Mouse (Mus musculus): ENCODE measurements around the gene Hsd3b6. TPM values are rescaled to one million over a fixed set of nuclear protein-coding genes. Genes with fewer than 3 reads are reported as not detected.
"Not testable (repeated sequence)": the region's sequence is repeated elsewhere in the genome, so short reads cannot be mapped to it uniquely, and the experiment has no call there.

Hsd3b6 gene
- polyA plus RNA-seq, 1 experiment from 2014 or later, result 122 TPM

DNA sequence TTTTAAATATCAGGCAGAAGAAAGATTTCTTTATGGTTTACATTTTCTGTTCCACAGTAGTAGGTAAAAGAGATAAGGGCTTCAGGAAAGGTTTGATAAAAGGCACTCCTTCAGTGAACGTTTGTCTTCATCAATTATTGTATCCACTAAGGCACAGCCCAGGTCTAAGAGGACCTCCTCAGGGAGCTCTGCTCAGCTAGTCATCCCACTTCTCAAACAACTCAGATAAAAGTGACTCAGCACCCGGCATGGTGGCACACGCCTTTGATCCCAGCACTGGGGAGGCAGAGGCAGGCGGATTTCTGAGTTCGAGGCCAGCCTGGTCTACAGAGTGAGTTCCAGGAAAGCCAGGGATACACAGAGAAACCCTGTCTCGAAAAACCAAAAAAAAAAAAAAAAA, 1.6 kb downstream of the Hsd3b6 start:
- not testable (repeated sequence) for H3K4me1 ChIP-seq; H3K4me3 ChIP-seq; H3K36me3 ChIP-seq; H3K27ac ChIP-seq (replicated peaks); H3K27me3 ChIP-seq (replicated peaks); H3K9me3 ChIP-seq; H3K4me2 ChIP-seq; H3K9ac ChIP-seq
- ATAC-seq (ENCODE audit: extremely low read depth, insufficient number of reproducible peaks, low FRiP score, low TSS enrichment), result peak; percentile 80
- 65% methylated on average over 6 of the region's 6 CpGs for WGBS

DNA sequence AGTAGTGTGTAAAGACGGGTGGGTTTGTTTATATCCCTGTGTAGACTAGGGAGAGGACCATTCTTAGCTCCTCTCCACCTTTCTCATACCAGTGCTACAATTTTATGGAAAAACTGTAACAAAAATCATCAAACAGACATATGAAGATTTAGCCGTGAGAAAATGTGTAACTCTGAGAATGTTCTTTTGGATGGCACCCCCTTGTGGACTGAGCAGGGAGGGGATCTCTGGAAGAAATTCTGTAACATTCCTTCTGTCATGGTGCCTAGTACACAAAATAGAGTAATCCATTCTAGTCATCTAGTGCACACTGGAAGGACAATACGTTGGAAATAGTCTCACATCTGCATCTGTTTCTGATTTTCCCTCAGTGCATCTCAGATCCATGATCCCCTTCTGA, 9.2 kb downstream of the Hsd3b6 start:
- H3K4me1 ChIP-seq, result peaks cover 13% of the 10 kb centered on the region
- not testable (repeated sequence) for H3K27me3 ChIP-seq (replicated peaks); H3K4me3 ChIP-seq; H3K36me3 ChIP-seq; H3K9ac ChIP-seq; ATAC-seq (ENCODE audit: extremely low read depth, insufficient number of reproducible peaks, low FRiP score, low TSS enrichment); H3K27ac ChIP-seq (replicated peaks); H3K4me2 ChIP-seq; H3K9me3 ChIP-seq
- WGBS, result 51% methylated on average over 3 of the region's 3 CpGs

DNA sequence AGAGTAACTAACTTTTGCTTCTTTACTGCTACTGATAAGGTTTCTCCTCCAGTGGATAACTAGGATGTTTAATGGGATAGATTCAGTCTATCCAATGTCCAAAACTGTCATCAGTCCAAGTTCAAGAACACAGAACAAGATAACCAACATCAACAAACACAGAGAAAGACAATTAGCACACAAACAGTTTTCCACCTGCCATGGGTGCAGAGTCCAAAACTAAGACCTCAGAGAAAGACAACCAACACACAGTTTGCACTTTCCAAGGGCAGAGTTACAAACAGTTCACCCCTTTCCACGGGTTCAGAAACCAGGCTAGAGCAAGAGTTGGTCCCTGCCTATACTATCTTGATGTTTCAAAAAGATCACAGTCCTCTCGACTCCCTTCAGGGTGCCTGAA, 27.7 kb downstream of the Hsd3b6 start:
- Histone ChIP-seq H3K27me3 (replicated peaks) (no peaks in the 10 kb centered on the region), H3K9me3 (no peaks in the 10 kb centered on the region), H3K9ac (no peak overlapping the region), H3K4me2 (no peak overlapping the region), H3K4me1 (no peaks in the 10 kb centered on the region), H3K36me3 (no peaks in the 10 kb centered on the region), H3K27ac (replicated peaks) (no peak overlapping the region), H3K4me3 (no peak overlapping the region)
- WGBS, result 58% methylated on average over 2 of the region's 2 CpGs
- ATAC-seq (ENCODE audit: extremely low read depth, insufficient number of reproducible peaks, low FRiP score, low TSS enrichment), result no peak

DNA sequence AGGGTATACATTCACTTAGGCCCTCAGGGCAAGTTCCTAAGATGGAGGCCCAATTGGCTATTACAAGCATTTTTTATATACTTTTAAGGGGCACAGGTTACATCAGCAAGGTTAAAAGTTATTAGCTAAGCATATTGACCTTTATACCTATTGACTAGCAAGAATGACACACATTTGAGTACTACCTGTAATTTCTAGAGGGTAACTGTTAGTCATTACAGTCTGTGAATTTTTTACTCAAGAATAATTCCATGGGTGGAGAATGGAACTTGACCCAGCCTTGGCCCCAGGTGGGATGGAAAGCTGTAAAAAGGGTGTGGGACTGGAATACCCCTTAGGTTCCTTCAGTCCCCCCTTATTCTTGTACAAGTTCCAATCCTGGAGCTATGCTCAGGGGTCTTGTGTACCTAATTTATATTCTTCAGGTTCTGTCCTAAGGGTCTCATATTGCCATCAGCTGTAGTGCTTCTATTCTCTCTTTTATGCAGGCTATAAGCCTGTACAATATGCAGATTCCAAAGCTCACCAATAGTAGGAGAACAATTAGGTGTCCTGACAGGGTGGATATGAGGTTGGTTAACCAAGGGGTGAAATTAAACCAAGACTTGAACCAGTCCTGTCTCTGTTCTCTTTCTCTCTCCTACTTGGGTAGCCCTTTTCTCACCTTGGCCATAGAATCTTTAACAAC, 31.9 kb downstream of the Hsd3b6 start:
- Histone ChIP-seq H3K27me3 (replicated peaks) (no peaks in the 10 kb centered on the region), H3K36me3 (no peaks in the 10 kb centered on the region), H3K4me1 (no peaks in the 10 kb centered on the region), H3K4me2 (no peak overlapping the region), H3K9ac (no peak overlapping the region), H3K9me3 (no peaks in the 10 kb centered on the region), H3K4me3 (no peak overlapping the region), H3K27ac (replicated peaks) (no peak overlapping the region)
- ATAC-seq (ENCODE audit: extremely low read depth, insufficient number of reproducible peaks, low FRiP score, low TSS enrichment), result no peak

DNA sequence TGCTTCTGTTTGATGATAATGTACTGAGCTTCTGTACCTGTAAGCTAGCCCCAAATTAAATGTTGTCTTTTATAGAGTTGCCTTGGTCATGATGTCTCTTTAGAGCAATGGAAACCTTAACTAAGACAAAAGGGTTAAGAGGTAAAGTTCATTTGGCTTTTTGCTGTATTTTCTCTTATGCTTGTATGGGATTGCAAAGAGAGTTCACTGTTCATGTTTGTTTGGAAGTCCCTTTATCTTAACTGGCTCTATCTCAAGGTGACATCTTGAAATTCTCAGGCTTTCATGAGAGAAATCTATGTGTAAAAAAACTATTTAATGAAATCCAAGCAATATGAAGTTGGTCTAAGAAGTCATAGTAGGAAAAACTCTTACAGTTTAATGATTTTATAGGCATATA, 33.3 kb downstream of the Hsd3b6 start:
- ATAC-seq (ENCODE audit: extremely low read depth, insufficient number of reproducible peaks, low FRiP score, low TSS enrichment), result no peak
- H3K27me3 ChIP-seq (replicated peaks), result no peaks in the 10 kb centered on the region
- no peaks in the 10 kb centered on the region for H3K9me3 ChIP-seq
- no peak overlapping the region for H3K9ac ChIP-seq
- no peaks in the 10 kb centered on the region for H3K4me1 ChIP-seq
- H3K4me2 ChIP-seq, result no peak overlapping the region
- no peak overlapping the region for H3K27ac ChIP-seq (replicated peaks)
- no peak overlapping the region for H3K4me3 ChIP-seq
- H3K36me3 ChIP-seq, result no peaks in the 10 kb centered on the region

DNA sequence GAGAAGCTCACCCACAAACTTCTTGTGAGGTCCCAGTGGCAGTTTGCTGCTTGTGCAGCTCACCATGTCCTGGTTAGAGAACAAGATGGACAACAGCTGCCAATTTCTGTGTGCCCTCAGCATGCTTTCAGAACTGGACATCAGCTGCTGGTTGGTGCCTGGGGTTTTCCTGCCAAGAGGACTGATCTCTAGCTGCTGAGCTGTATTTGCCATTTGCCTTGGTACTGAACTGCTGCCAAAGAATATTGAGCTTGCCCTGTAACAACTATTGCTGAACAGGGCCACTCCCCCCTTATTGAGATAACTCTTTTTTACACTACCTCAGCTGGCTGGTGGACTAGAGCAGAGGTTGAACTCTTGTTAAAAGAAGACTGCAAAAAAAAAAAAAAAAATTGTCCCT, 50.1 kb downstream of the Hsd3b6 start:
- no peaks in the 10 kb centered on the region for H3K36me3 ChIP-seq
- H3K27ac ChIP-seq (replicated peaks), result no peak overlapping the region
- peaks cover 1% of the 10 kb centered on the region; the same call in 1 of the 2 replicates for H3K9me3 ChIP-seq
- H3K27me3 ChIP-seq (replicated peaks), result no peaks in the 10 kb centered on the region
- no peaks in the 10 kb centered on the region for H3K4me1 ChIP-seq
- no peak overlapping the region for H3K4me3 ChIP-seq
- H3K9ac ChIP-seq, result no peak overlapping the region
- H3K4me2 ChIP-seq, result no peak overlapping the region
- no peak for ATAC-seq (ENCODE audit: extremely low read depth, insufficient number of reproducible peaks, low FRiP score, low TSS enrichment)

DNA sequence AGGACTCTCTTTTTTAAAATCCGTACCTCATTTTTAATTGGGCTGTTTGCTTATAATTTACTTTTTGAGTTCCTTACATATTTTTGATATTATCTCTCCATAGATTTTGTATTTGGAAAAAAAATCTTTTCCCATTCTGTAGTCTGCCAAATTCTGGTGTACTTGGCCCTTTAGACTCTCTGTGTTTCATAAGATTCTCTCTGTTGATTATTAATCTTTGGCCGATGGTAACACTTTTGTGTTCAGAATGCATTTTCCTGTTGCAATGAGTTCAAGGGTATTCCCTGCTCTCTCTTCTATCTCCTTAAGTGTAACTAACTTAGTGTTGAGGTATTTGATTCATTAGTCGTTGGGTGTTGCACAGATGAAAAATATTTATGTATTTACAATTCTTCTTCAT, 57.4 kb downstream of the Hsd3b6 start:
- no peak overlapping the region for H3K9ac ChIP-seq
- no peak overlapping the region for H3K27ac ChIP-seq (replicated peaks)
- H3K36me3 ChIP-seq, result no peaks in the 10 kb centered on the region
- 82% methylated on average over 3 of the region's 3 CpGs for WGBS
- no peaks in the 10 kb centered on the region for H3K9me3 ChIP-seq
- no peak for ATAC-seq (ENCODE audit: extremely low read depth, insufficient number of reproducible peaks, low FRiP score, low TSS enrichment)
- H3K4me3 ChIP-seq, result no peak overlapping the region
- H3K4me2 ChIP-seq, result no peak overlapping the region
- no peaks in the 10 kb centered on the region for H3K27me3 ChIP-seq (replicated peaks)
- H3K4me1 ChIP-seq, result no peaks in the 10 kb centered on the region

Other genes starting within 250 kb of the Hsd3b6 start
- not detected in 2 replicates for gene Gm10681, start 225.6 kb downstream of the Hsd3b6 start, polyA plus RNA-seq (2015; fragmentation: Nextera tagmentation; extraction: Ambion mirVana)
- not detected in 2 replicates for gene Hsd3b5, start 184.2 kb downstream of the Hsd3b6 start, polyA plus RNA-seq (2015; fragmentation: Nextera tagmentation; extraction: Ambion mirVana)
- gene Hsd3b2, start 89.9 kb downstream of the Hsd3b6 start, polyA plus RNA-seq (2015; fragmentation: Nextera tagmentation; extraction: Ambion mirVana), result 0.05 TPM in 1 of 2 replicates, not detected in the other
- gene Hsd3b3, start 51.3 kb downstream of the Hsd3b6 start, polyA plus RNA-seq (2015; fragmentation: Nextera tagmentation; extraction: Ambion mirVana), result not detected in 2 replicates
- 0.98 and 1.1 TPM in 2 replicates for gene Hsd3b1, start 45.4 kb upstream of the Hsd3b6 start, polyA plus RNA-seq (2015; fragmentation: Nextera tagmentation; extraction: Ambion mirVana)
- gene Hao2, start 78.8 kb upstream of the Hsd3b6 start, polyA plus RNA-seq (2015; fragmentation: Nextera tagmentation; extraction: Ambion mirVana), result 0.09 and 0.20 TPM in 2 replicates

Data from heart, embryonic 13.5 days (tissue).